Mouse (Mus musculus) limb, embryonic 12.5 days (tissue): ENCODE measurements around the gene Il15. TPM values are rescaled to one million over a fixed set of nuclear protein-coding genes. Genes with fewer than 3 reads are reported as not detected.
A peak's percentile ranks its signal among the peaks of the same experiment; 100 is the strongest.

Experiments used
- ATAC-seq: fragments of 200-750 bp; cut with Nextera tagmentation; 2 replicates; pipeline ENCODE4 v1.8.0; 2017; ENCODE audit warnings: low read depth, moderate TSS enrichment; ENCODE audit not compliant: insufficient number of reproducible peaks, insufficient read depth, low FRiP score, low TSS enrichment
- H3K27ac ChIP-seq: fragments of 300-500 bp; sonication (generic); 2 replicates; pipeline ENCODE4 v1.5.1; 2016; ENCODE audit warnings: mild to moderate bottlenecking, moderate library complexity
- H3K27me3 ChIP-seq: fragments of 300-500 bp; sonication (generic); 2 replicates; pipeline ENCODE4 v1.6.1; 2016; ENCODE audit warnings: mild to moderate bottlenecking, moderate library complexity
- H3K36me3 ChIP-seq: fragments of 300-500 bp; sonication (generic); 2 replicates; pipeline ENCODE4 v1.6.1; 2016; ENCODE audit warnings: mild to moderate bottlenecking, moderate library complexity
- H3K4me1 ChIP-seq: fragments of 300-500 bp; sonication (generic); replicated peaks from 2 replicates; pipeline ENCODE4 v1.6.1; 2016
- H3K4me2 ChIP-seq: fragments of 300-500 bp; sonication (generic); 2 replicates; pipeline ENCODE4 v1.6.1; 2016; ENCODE audit warnings: mild to moderate bottlenecking, moderate library complexity
- H3K4me3 ChIP-seq: fragments of 300-500 bp; sonication (generic); replicated peaks from 2 replicates; pipeline ENCODE4 v1.5.1; 2016; ENCODE audit warnings: mild to moderate bottlenecking
- H3K9ac ChIP-seq: fragments of 300-500 bp; sonication (generic); replicated peaks from 2 replicates; pipeline ENCODE4 v1.6.1; 2016; ENCODE audit warnings: mild to moderate bottlenecking, moderate library complexity
- H3K9me3 ChIP-seq: fragments of 300-500 bp; sonication (generic); 2 replicates; pipeline ENCODE4 v1.6.1; 2016; ENCODE audit warnings: mild to moderate bottlenecking, moderate library complexity
- WGBS: fragments of 180-500 bp; shearing (Covaris S2); methylation state at CpG from one replicate; pipeline ENCODE4 v1.1.7; 2016; 5-methylcytosine and 5-hydroxymethylcytosine counted together
- polyA plus RNA-seq: library from polyadenylated mRNA; unstranded; fragments of >200 nt; fragmentation: Nextera tagmentation; extraction: Ambion mirVana; gene quantifications from 2 replicates; pipeline ENCODE4 v1.2.1, GENCODE M21; 2016

The Il15 gene
- polyA plus RNA-seq, result 1.9 and 3.1 TPM in 2 replicates

DNA sequence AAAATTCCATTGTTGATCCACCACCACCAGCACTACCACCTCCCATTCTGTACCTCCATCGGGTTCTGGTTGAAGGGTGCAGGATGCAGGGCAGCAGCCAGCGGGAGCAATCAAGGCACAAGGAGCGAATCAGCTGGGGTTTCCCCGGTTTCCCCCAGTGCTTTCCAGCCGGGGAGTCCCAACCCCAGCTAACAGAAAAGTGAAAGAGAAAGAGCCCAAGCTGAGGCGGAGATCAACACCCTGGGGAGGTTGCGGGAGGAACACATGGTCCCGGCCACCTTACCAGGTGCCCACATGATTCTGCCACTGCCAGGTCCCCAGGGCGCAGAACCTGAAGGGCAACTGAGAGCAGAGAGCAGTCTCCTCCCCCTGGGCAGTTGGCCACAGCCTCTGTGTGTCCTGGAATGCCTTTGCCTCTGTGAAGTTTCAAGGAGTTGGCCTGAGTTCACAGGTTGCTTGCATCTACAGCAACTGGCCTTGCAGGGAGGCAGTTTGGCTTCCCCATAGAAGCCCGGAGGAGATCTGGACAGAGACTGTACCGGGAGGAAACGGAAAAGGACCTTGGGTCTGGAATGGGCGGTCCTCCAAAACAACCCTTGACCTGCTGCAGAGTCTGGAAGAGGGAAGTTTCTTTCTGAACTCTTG is at the start of gene Il15:
TSS of gene Il15 (minus strand) at position 537 of the 645 bp plus-strand sequence.
- peak; percentile 53; the same call in 1 of the 2 replicates for ATAC-seq
- no peaks in the 10 kb centered on the region for H3K36me3 ChIP-seq

DNA sequence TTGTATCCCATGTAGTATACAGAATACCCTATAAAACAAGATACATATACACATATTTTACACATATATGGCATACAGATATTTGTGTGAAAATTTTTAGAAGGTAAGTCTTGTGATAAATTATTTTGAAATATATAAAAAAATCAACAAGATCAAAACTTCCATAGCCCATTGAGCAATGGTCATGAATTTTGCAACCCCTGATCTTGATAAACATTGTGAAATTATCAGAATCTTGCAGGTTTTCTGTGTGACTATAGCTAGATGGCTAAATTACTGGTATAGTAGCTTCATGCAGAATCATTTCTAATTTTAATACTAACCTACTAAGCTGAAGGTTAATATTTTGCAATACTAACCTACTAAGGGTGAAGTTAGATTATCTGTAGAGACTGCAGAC is 41.9 kb upstream of the Il15 start:
- Histone ChIP-seq H3K4me2 (no peak overlapping the region), H3K27ac (no peak overlapping the region), H3K9me3 (no peaks in the 10 kb centered on the region), H3K4me1 (no peaks in the 10 kb centered on the region), H3K36me3 (no peaks in the 10 kb centered on the region), H3K4me3 (no peak overlapping the region), H3K9ac (no peak overlapping the region), H3K27me3 (no peaks in the 10 kb centered on the region)
- no peak for ATAC-seq

More for the DNA sequence above, at the start of gene Il15:
- Histone ChIP-seq H3K4me1 (peaks cover 18% of the 10 kb centered on the region), H3K27ac (peak within 1 kb of the TSS; percentile 18; the same call in 1 of the 2 replicates), H3K4me2 (peak within 1 kb of the TSS; percentile 86), H3K9ac (peak within 1 kb of the TSS; percentile 55), H3K4me3 (peak within 1 kb of the TSS; percentile 45), H3K27me3 (no peaks in the 10 kb centered on the region), H3K9me3 (no peaks in the 10 kb centered on the region)
- 7% methylated on average over 13 of the region's 13 CpGs for WGBS

DNA sequence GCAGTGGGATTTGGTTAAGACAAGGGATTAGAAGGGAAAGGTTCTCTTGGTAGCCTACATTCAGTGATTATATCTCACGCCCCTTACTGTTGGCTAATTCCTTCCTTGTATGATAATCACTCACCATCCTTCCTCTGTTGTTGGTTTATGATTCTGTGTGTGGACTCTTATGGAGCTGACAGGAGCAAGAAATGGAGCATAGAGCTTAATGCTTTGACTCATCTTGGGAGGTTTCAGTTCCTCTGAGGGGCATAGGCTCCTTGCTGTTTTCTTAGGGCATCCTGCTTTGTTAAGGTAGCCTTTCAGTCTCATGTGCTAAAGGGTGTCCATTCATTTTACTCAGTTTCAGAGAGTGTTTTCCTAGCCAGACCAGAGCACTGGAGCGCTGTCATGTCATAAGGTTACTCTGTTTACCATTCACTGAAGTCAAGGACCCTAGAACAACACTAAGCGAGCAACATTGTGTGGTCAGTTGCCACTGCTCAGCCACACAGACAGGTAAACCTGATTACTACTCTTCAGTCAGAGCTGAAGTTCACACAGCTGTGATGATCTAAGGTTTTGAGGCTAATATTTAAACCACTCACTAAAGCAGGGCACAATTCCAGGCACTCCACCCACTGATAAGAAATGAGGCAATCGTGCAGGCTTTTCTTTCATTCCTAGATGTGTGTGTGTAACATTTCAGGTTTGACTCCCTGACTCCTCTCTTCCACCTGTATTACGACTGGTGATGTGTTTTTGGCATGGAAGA is 13.7 kb upstream of the Il15 start:
- no peak overlapping the region for H3K9ac ChIP-seq
- H3K27me3 ChIP-seq, result no peaks in the 10 kb centered on the region
- no peak overlapping the region for H3K4me3 ChIP-seq
- H3K4me1 ChIP-seq, result no peaks in the 10 kb centered on the region
- no peak overlapping the region for H3K27ac ChIP-seq
- no peak for ATAC-seq
- WGBS, result 81% methylated on average over 5 of the region's 5 CpGs
- no peaks in the 10 kb centered on the region for H3K9me3 ChIP-seq
- no peaks in the 10 kb centered on the region for H3K36me3 ChIP-seq
- H3K4me2 ChIP-seq, result no peak overlapping the region

DNA sequence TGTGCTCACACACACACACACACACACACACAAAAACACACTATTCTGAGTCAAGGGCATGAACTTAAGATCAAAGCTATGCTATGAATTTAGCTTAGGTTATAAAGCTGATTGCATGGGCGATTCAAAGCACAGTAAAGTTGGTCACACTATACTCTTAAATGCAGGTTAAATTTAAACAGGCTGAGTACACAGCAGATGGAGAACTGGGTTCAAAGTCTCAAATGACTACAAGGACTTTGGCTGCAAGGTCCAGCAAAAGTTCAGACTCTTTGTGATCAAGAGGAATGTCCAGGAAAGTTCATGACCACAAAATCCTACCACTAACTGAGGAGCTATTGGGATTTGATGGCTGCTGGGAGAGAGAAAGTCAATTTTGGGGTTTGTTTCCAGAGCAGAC is 12.5 kb upstream of the Il15 start:
- Histone ChIP-seq H3K4me3 (no peak overlapping the region), H3K9ac (no peak overlapping the region), H3K9me3 (no peaks in the 10 kb centered on the region), H3K4me2 (no peak overlapping the region), H3K27me3 (no peaks in the 10 kb centered on the region), H3K27ac (no peak overlapping the region), H3K36me3 (no peaks in the 10 kb centered on the region), H3K4me1 (no peaks in the 10 kb centered on the region)
- ATAC-seq, result no peak
- WGBS, result 39% methylated on average over 1 of the region's 1 CpGs

DNA sequence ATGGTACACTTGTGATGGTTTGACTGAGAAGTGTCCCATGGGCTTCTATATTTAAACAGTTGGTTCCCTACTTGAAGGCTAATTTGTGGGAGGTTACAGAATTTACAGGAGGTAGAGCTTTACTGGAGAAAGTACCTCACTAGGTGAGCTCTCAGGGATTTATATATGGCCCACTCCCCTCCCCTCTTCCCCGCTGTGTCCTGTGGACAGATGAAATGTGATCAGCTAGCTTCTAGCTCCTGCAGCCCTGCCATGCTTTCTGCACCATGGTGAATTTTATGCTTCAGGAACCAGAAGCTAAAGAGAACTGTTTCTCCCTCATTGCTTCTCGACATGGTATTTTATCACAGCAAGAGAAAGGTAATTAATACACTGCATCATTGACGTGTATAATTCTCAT is 7.1 kb upstream of the Il15 start:
- H3K4me3 ChIP-seq, result no peak overlapping the region
- ATAC-seq, result no peak
- H3K4me1 ChIP-seq, result no peaks in the 10 kb centered on the region
- H3K27ac ChIP-seq, result no peak overlapping the region
- no peak overlapping the region for H3K4me2 ChIP-seq
- no peak overlapping the region for H3K9ac ChIP-seq
- H3K9me3 ChIP-seq, result no peaks in the 10 kb centered on the region
- 67% methylated on average over 3 of the region's 3 CpGs for WGBS
- H3K36me3 ChIP-seq, result no peaks in the 10 kb centered on the region
- H3K27me3 ChIP-seq, result no peaks in the 10 kb centered on the region

DNA sequence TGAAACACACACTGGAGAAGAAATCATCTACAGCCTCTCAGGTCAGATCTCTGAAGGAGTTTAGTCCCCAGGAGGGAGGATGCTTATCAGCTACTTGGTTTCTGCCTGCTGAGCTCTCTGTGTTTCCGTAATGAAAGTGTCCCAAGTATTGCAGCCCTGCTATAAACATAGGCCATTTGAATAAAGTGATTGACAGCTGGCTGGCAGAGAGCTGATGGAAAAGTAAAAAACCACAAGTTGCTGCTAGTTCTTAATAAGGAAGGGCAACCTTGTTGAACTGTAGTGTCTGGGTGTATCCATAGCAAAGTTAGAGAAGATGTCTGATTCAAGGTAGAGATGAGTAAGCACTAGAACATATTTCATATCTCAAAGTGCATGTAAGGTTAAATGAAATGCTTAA is 4.0 kb upstream of the Il15 start:
- 64% methylated on average over 1 of the region's 1 CpGs for WGBS
- H3K9me3 ChIP-seq, result no peaks in the 10 kb centered on the region
- H3K27ac ChIP-seq, result no peak overlapping the region
- H3K9ac ChIP-seq, result no peak overlapping the region
- no peak overlapping the region for H3K4me3 ChIP-seq
- no peak for ATAC-seq
- H3K36me3 ChIP-seq, result no peaks in the 10 kb centered on the region
- peaks cover 12% of the 10 kb centered on the region for H3K4me1 ChIP-seq
- H3K27me3 ChIP-seq, result no peaks in the 10 kb centered on the region
- H3K4me2 ChIP-seq, result no peak overlapping the region

DNA sequence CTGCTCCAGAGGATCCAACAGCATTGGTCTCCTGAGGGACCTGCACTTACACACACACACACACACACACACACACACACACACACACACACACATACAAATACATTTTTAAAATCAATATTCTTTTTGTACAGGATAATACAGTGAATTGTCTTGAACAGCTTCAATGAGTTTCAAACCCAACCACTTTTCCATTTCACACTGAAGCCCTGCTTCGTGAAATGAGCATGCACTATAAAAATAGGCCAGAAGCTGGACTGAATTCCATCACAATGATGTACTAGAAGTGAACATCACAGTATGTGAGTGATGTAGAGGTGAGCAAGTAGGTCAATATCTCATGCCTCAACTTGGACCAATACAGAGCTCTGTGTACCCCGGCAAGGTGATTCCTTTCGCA is 1.0 kb upstream of the Il15 start:
- H3K27ac ChIP-seq, result no peak overlapping the region
- no peak overlapping the region for H3K9ac ChIP-seq
- H3K36me3 ChIP-seq, result no peaks in the 10 kb centered on the region
- 89% methylated on average over 3 of the region's 3 CpGs for WGBS
- H3K4me1 ChIP-seq, result peaks cover 18% of the 10 kb centered on the region
- no peaks in the 10 kb centered on the region for H3K9me3 ChIP-seq
- H3K4me3 ChIP-seq, result no peak overlapping the region
- no peak overlapping the region for H3K4me2 ChIP-seq
- ATAC-seq, result no peak
- no peaks in the 10 kb centered on the region for H3K27me3 ChIP-seq

DNA sequence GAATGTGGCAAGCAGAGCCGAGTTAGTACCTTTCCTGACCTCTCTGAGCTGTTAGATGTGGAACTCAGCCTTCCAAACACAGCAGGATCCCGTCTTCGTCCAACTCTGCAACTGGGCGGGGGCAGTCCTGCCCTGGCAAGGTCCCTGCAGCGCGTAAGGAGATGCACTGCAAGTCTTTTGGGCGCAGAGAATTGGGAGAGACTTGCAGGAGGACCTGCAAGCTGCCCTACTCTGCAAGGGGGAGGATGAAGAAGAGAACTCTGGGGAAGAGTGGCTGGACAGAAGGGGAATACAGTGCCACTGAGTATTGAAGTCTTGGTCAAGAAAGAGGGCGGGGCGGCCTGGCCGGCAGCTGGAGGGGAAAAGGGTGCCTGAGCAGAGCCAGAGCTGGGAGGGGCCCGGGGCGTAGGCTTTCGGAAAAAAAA is 749 bp downstream of the Il15 start:
- H3K27ac ChIP-seq, result no peak overlapping the region

DNA sequence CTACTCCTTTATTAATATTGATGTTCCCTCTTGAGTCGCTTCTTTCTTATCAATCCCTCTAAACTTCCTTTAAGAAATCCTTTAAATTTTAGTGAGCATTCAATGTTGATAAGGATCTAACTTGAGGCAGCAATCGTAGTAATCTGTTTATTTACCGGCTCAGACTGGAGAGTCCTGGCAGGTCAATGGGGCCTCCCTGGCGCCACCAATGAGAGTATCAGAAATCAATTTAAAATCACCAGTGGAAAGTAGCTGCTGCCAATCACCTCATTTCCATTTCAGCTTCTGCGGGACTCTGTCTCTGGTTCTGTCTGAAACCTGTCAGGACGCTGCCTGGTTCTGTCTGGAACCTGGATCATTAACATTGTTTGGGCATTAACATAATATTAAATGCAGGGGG is 1.5 kb downstream of the Il15 start:
- Histone ChIP-seq H3K36me3 (no peaks in the 10 kb centered on the region), H3K27ac (no peak overlapping the region), H3K27me3 (no peaks in the 10 kb centered on the region), H3K4me2 (peak overlapping the region; percentile 86), H3K4me3 (peak overlapping the region; percentile 45; the same call in 1 of the 2 replicates), H3K4me1 (peaks cover 18% of the 10 kb centered on the region), H3K9me3 (no peaks in the 10 kb centered on the region), H3K9ac (no peak overlapping the region)
- WGBS, result 19% methylated on average over 6 of the region's 6 CpGs
- ATAC-seq, result no peak

More for the DNA sequence above, 749 bp downstream of the Il15 start:
- Histone ChIP-seq H3K4me1 (peaks cover 18% of the 10 kb centered on the region), H3K36me3 (no peaks in the 10 kb centered on the region), H3K4me3 (peak overlapping the region; percentile 45), H3K4me2 (peak overlapping the region; percentile 86), H3K27me3 (no peaks in the 10 kb centered on the region), H3K9me3 (no peaks in the 10 kb centered on the region), H3K9ac (peak overlapping the region; percentile 55)
- ATAC-seq, result peak; percentile 38; the same call in 1 of the 2 replicates
- 2% methylated on average over 13 of the region's 13 CpGs for WGBS

DNA sequence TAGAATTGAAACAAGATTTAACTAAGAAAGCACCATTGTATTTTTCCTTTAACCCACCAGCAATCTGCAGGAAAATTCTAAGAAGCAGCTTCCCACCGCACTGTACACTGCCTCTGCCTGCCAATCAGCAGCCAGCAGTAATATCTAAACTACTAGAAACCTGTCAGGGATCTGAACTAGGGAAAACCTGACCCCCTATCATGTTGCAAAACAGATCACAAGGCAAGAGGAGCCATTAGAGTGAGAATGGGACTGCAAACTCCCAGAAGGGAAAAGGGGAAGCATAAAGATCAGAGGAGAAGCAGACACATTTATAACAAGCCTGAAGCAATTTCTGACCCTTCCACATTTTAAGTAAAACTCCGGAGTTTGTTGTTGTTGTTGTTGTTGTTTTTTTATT is 2.0 kb downstream of the Il15 start:
- Histone ChIP-seq H3K4me2 (0 out of 2 replicates have a peak overlapping the region, but pooled peaks have one; percentile 17), H3K36me3 (no peaks in the 10 kb centered on the region)
- ATAC-seq, result no peak

DNA sequence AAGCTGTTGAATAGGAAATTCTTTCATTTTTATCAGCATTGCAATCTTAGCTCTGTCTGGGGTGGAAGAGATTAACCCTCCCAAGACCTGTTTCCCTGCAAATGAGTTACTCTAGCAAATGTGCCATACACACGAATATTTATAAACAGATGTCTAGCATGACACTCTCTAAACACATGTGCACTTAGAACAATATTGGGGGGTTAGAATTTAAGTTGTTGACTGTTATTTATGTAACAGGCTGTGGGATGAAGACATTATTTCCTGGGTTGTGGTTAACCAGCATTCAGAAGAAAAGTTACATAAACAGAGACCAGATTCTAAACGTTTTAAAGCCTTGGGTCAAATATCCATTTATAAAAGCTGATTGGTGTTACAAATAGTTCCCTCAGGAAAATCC is 2.6 kb downstream of the Il15 start:
- Histone ChIP-seq H3K27ac (no peak overlapping the region), H3K27me3 (no peaks in the 10 kb centered on the region), H3K36me3 (no peaks in the 10 kb centered on the region), H3K4me3 (no peak overlapping the region), H3K9ac (no peak overlapping the region), H3K4me1 (peaks cover 18% of the 10 kb centered on the region), H3K4me2 (no peak overlapping the region), H3K9me3 (no peaks in the 10 kb centered on the region)
- WGBS, result 28% methylated on average over 2 of the region's 2 CpGs
- ATAC-seq, result no peak

More for the DNA sequence above, 2.0 kb downstream of the Il15 start:
- WGBS, result 32% methylated on average over 2 of the region's 2 CpGs
- Histone ChIP-seq H3K4me3 (no peak overlapping the region), H3K4me1 (peaks cover 18% of the 10 kb centered on the region), H3K9ac (no peak overlapping the region), H3K27me3 (no peaks in the 10 kb centered on the region), H3K27ac (no peak overlapping the region), H3K9me3 (no peaks in the 10 kb centered on the region)
